Mouse (Mus musculus) liver, embryonic 12.5 days (tissue): ENCODE results near the gene Ppp1r14b. TPM values are rescaled to one million over a fixed set of nuclear protein-coding genes. Genes with fewer than 3 reads are reported as not detected.

Experiments
- ATAC-seq: fragments of 200-750 bp; cut with Nextera tagmentation; 2 replicates; pipeline ENCODE4 v1.8.0; 2017; ENCODE audit warnings: moderate number of reproducible peaks, mild to moderate bottlenecking, moderate library complexity
- H3K27ac ChIP-seq: fragments of 300-500 bp; sonication (generic); 2 replicates; pipeline ENCODE4 v1.5.1; 2016; ENCODE audit warnings: mild to moderate bottlenecking
- H3K27me3 ChIP-seq: fragments of 300-500 bp; sonication (generic); replicated peaks from 2 replicates; pipeline ENCODE4 v1.6.1; 2016; ENCODE audit warnings: mild to moderate bottlenecking, moderate library complexity
- H3K36me3 ChIP-seq: fragments of 300-500 bp; sonication (generic); 2 replicates; pipeline ENCODE4 v1.6.1; 2016; ENCODE audit warnings: mild to moderate bottlenecking, moderate library complexity
- H3K4me1 ChIP-seq: fragments of 300-500 bp; sonication (generic); 2 replicates; pipeline ENCODE4 v1.6.1; 2016
- H3K4me2 ChIP-seq: fragments of 300-500 bp; sonication (generic); 2 replicates; pipeline ENCODE4 v1.6.1; 2016; ENCODE audit warnings: mild to moderate bottlenecking, moderate library complexity
- H3K4me3 ChIP-seq: fragments of 300-500 bp; sonication (generic); 2 replicates; pipeline ENCODE4 v1.5.1; 2016; ENCODE audit warnings: mild to moderate bottlenecking, moderate library complexity
- H3K9ac ChIP-seq: fragments of 300-500 bp; sonication (generic); 2 replicates; pipeline ENCODE4 v1.6.1; 2016; ENCODE audit warnings: mild to moderate bottlenecking, moderate library complexity
- H3K9me3 ChIP-seq: fragments of 300-500 bp; sonication (generic); replicated peaks from 2 replicates; pipeline ENCODE4 v1.6.1; 2016; ENCODE audit warnings: mild to moderate bottlenecking, moderate library complexity
- WGBS: fragments of 180-500 bp; shearing (Covaris S2); methylation state at CpG from one replicate; pipeline ENCODE4 v1.1.7; 2016; ENCODE audit not compliant: insufficient replicate concordance; 5-methylcytosine and 5-hydroxymethylcytosine counted together
- polyA plus RNA-seq: library from polyadenylated mRNA; unstranded; fragments of >200 nt; fragmentation: Nextera tagmentation; extraction: Ambion mirVana; gene quantifications from 2 replicates; pipeline ENCODE4 v1.2.1, GENCODE M21; 2016

The Ppp1r14b gene
- polyA plus RNA-seq, 1 experiment from 2014 or later = 153 TPM

DNA sequence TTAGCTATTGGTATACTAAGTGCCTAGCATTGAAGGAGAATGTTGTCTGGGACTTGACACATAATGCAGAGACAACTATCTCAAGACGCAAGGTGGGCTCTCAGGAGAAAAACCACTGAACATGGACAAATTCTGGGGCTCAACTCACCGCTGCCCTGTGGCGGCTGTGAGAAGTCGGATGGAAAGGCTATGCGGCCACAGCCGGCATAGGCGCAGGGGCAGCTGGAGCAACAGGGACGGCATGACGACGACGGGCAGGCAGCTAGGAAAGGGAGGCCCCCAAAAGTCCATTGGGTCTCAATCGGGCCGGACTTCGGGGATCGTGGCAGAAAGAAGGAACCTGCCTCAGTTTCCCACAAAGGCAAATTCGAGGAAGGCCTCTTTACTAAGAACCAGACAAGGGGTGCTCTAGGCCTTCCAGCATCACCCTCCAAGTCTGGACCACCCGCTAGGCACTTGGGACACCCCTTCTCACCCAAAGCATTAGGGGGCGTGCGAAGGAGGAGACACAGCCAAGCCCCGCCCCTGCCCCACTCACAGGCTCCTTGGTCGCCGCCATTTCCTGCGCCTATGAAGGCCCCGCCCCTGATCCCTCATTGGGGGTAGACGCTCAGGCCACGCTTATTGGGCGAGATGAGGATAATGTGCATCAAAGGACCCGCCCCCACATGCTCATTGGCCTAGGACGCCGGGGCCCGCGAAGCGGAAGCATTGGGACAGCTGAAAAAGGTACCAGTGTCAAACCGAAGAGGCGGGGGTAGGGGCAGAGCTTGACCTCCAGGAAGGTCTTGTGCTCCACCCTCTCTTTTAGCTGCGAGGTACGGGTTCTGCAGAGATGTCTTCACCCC is 17.5 kb downstream of the Ppp1r14b start, which contains the start of gene Dnajc4:
Gene Dnajc4, minus strand, starts transcription at position 562 of the 848 bp plus-strand sequence.
- Histone ChIP-seq H3K4me2 (peak within 1 kb of the TSS; percentile 98), H3K27me3 (no peaks in the 10 kb centered on the region), H3K36me3 (0 out of 2 replicates have a peak, but pooled peaks cover 3% of the 10 kb centered on the region), H3K4me1 (peaks cover 65% of the 10 kb centered on the region), H3K9ac (peak within 1 kb of the TSS; percentile 79), H3K27ac (peak within 1 kb of the TSS; percentile 71), H3K4me3 (peak within 1 kb of the TSS; percentile 74), H3K9me3 (no peaks in the 10 kb centered on the region)
- peak; percentile 93 for ATAC-seq
- WGBS = 3% methylated on average over 37 of the region's 37 CpGs

DNA sequence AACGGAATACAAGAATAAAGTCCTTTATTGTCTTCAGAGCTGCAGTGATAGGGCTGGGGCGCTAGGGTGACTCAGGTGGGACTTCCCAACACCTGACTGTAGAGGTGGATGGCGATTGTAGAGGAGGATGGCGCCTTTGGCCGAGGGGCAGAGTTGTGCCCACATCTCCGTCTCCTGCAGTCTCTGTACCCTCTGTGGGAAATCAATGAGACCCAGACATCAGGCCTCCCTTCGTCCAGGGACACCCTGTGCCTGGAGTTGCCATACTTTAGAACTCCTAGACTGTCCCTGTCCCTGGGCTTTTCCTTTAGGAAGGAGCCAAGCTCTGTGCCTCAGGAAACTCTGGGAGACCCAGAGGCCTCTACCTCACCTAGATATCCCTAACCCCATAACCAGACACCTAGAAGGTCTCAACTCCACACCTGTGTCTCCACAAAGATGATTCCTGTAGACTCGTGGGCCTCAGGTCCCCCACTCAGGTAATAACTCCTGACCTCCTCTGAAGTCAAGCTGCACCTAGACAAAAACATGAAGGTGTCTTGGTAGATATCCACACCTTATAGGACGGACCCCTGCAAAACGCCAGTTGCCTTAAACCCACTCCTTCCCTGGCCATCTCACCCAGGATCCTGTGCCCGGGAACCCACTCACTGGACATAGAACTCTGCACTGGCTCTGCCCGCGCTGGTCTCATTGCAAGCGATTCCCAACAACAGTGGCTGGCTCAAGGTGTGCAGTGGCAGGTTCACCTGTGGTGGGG is 18.4 kb downstream of the Ppp1r14b start:
- Histone ChIP-seq H3K27me3 (no peaks in the 10 kb centered on the region), H3K4me1 (peaks cover 58% of the 10 kb centered on the region), H3K9me3 (no peaks in the 10 kb centered on the region), H3K4me3 (peak overlapping the region; percentile 74), H3K36me3 (peaks cover 8% of the 10 kb centered on the region), H3K4me2 (peak overlapping the region; percentile 98), H3K27ac (peak overlapping the region; percentile 71), H3K9ac (peak overlapping the region; percentile 77)
- WGBS = 61% methylated on average over 14 of the region's 14 CpGs
- no peak for ATAC-seq

DNA sequence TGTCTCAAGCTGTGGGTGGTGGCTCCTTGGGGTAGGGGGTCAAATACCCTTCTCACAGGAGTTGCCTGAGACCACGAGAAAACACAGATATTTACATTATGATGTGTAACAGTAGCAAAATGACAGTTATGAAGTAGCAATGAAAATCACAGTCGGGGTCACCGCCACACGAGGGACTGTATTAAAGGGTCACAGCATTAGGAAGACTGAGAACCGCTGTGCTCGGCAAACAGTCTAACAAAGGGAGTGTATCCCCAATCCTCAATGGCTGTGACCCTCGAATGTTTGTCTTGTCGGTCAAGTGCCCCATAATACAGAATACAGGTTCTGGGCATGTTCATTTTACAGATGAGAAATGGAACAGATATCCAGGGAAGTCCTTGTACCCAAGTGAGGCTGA is 19.2 kb downstream of the Ppp1r14b start:
- no peak overlapping the region for H3K4me3 ChIP-seq
- ATAC-seq = no peak
- H3K36me3 ChIP-seq = peaks cover 16% of the 10 kb centered on the region
- H3K9me3 ChIP-seq = no peaks in the 10 kb centered on the region
- H3K27me3 ChIP-seq = no peaks in the 10 kb centered on the region
- H3K4me2 ChIP-seq = no peak overlapping the region
- peaks cover 57% of the 10 kb centered on the region for H3K4me1 ChIP-seq
- peak overlapping the region; percentile 71; the same call in 1 of the 2 replicates for H3K27ac ChIP-seq
- 86% methylated on average over 8 of the region's 8 CpGs for WGBS
- no peak overlapping the region for H3K9ac ChIP-seq

DNA sequence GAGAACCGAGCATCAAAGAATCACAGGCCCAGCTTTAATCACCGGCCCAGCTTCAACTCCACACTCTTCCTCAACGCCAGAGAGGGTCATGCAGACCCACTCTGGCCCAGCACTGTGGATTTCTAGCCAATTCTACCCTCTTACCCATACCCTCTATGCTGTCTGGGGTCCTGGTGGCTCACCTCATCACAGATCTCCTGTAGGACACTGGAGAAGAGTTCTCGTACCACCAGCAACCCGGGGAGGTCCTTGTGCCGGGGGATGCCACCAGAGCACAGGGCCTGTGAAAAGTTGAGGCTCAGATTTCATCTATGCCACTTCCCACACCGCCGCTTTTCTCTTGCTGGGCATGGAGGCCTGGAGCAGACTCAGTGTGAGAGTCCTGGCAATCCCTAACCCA is 19.7 kb downstream of the Ppp1r14b start:
- 81% methylated on average over 8 of the region's 8 CpGs for WGBS
- H3K27me3 ChIP-seq = no peaks in the 10 kb centered on the region
- H3K4me3 ChIP-seq = no peak overlapping the region
- H3K36me3 ChIP-seq = peaks cover 18% of the 10 kb centered on the region
- 0 out of 2 replicates have a peak overlapping the region, but pooled peaks have one; percentile 75 for H3K27ac ChIP-seq
- no peak for ATAC-seq
- H3K9me3 ChIP-seq = no peaks in the 10 kb centered on the region
- peaks cover 62% of the 10 kb centered on the region for H3K4me1 ChIP-seq
- no peak overlapping the region for H3K9ac ChIP-seq
- peak overlapping the region; percentile 93 for H3K4me2 ChIP-seq

DNA sequence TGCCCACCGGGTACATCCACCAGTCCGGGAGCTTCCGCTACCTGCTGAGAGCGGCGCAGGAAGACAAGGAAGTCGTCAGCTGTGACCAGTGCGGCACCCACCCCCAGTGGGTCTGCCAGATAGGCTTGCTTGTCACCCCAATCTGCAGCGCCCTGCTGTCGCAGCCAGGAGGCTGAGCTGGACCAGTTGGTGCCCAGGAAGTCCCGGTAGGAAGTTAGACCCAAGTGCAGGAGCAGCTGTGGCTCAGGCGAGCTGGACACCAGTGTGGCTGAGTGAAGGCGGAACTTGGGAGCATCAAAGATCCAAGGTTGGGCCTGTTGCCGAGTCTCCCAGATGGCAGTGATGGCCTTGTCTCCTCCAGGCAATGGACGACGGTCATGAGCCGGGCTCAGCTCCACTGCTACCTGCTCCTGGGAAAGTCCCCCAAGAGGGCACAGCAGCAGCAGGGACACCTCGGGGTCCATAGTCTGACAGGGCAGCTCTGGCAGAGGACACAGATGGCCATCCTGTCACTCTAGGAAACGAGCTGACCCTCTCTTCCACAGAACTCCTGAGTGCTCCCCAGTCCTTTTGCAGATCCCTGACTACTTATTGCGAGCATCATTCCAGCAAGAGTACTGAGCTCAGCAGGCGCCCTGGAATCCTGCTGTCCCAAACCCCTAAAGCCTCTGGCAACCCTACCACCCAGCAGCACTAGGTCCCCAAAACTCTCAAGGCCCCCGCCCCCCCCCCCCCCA is 20.7 kb downstream of the Ppp1r14b start:
- H3K4me2 ChIP-seq = peak overlapping the region; percentile 93
- no peaks in the 10 kb centered on the region for H3K27me3 ChIP-seq
- peak overlapping the region; percentile 74 for H3K9ac ChIP-seq
- H3K4me3 ChIP-seq = peak overlapping the region; percentile 66
- ATAC-seq = no peak
- H3K4me1 ChIP-seq = peaks cover 63% of the 10 kb centered on the region
- peaks cover 28% of the 10 kb centered on the region for H3K36me3 ChIP-seq
- WGBS = 37% methylated on average over 21 of the region's 21 CpGs
- no peaks in the 10 kb centered on the region for H3K9me3 ChIP-seq
- peak overlapping the region; percentile 75 for H3K27ac ChIP-seq

DNA sequence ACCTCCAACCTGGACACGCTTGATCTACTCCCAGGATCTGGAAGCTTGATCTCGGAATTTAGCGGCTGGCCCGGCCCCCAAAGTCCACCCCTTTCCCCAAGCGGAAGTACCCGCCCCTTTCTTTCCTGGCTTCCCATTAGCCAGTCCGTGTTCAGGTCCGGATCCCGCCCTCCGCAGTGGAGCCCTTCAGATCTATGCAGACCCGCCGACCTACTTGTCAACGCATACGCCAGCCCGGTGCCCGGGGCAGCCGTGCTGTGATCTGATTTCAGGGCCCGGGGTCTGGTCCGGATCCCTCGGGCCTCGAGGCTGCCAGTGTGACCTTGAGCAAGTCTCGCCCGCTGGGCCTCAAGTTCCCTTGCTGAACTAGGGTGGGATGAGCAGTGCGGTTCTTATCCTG is 21.2 kb downstream of the Ppp1r14b start, which contains the start of the genes Nudt22 and Trpt1:
Gene Nudt22, minus strand, starts transcription at position 112 of the 400 bp plus-strand sequence.
Gene Trpt1, plus strand, starts transcription at position 126 of the 400 bp plus-strand sequence.
- peak; percentile 72 for ATAC-seq

DNA sequence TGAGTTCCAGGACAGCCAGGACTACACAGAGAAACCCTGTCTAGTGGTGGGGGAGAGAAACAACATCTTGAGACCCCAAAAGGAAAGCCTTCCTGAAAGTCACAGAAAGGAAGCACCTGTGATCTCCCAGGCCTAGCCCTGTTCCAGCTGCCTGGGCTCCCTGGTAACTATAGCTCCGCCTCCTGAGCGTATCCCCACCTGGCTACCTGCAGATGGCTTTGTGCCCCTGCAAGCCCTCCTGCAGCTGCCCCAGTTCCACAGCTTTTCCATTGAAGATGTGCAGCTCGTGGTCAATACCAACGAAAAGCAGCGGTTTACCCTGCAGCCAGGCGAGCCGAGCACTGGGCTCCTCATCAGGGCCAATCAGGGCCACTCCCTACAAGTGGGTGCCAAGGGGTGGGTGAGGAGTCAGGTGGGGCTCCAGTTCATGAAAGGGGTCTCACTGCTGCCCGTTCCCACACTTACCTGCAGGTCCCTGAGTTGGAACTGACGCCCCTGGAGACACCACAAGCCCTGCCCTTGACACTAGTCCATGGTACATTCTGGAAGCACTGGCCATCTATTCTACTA is 23.0 kb downstream of the Ppp1r14b start:
- Histone ChIP-seq H3K27me3 (no peaks in the 10 kb centered on the region), H3K9me3 (no peaks in the 10 kb centered on the region), H3K27ac (no peak overlapping the region), H3K4me1 (peaks cover 54% of the 10 kb centered on the region), H3K9ac (no peak overlapping the region), H3K36me3 (peaks cover 52% of the 10 kb centered on the region), H3K4me2 (no peak overlapping the region), H3K4me3 (no peak overlapping the region)
- 75% methylated on average over 9 of the region's 9 CpGs for WGBS
- ATAC-seq = no peak

More for the DNA sequence above, 21.2 kb downstream of the Ppp1r14b start, which contains the start of the genes Nudt22 and Trpt1:
- H3K9me3 ChIP-seq = no peaks in the 10 kb centered on the region
- no peaks in the 10 kb centered on the region for H3K27me3 ChIP-seq
- peak within 1 kb of the TSS; percentile 74 for H3K9ac ChIP-seq
- peak within 1 kb of the TSS; percentile 66 for H3K4me3 ChIP-seq
- WGBS = 1% methylated on average over 24 of the region's 24 CpGs
- H3K27ac ChIP-seq = peak within 1 kb of the TSS; percentile 75
- peak within 1 kb of the TSS; percentile 93 for H3K4me2 ChIP-seq
- H3K36me3 ChIP-seq = peaks cover 34% of the 10 kb centered on the region
- H3K4me1 ChIP-seq = peaks cover 63% of the 10 kb centered on the region

DNA sequence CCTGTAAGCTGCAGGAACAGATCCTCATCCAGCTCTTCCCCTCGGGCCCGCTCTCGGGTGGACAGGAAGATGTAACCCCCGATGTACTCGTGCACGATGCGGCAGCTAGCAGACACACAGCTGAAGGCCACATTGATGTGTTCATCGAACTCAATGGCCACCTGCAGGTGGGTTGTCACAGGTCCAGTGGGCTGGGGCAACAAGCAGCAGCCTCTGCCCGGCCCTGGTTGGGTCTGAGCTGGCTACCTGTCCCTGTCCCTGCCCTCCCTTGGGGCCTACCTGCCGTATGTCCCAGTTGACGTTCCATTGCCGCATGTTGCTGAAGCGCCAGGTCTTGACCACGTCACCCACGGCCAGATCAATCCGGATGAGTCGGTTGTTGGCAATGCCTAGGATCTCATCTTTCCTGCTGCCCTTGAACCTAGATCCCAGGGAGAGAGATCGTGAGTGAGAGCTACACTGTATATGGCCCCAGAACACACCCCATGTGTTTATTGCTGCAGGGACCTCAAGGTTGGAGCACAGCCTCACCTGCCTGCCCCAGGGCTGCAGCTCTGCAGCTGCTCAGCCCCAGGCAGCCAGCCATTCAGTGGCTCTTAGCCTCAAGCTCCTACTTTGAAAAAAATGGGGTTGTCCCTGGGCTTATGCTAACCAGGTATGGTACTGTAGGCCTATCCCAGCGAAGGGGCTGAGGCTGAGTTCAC is 24.7 kb downstream of the Ppp1r14b start:
- H3K4me2 ChIP-seq = no peak overlapping the region
- H3K9me3 ChIP-seq = no peaks in the 10 kb centered on the region
- H3K4me3 ChIP-seq = no peak overlapping the region
- peaks cover 69% of the 10 kb centered on the region for H3K36me3 ChIP-seq
- ATAC-seq = no peak
- WGBS = 84% methylated on average over 19 of the region's 19 CpGs
- H3K27ac ChIP-seq = no peak overlapping the region
- peaks cover 37% of the 10 kb centered on the region for H3K4me1 ChIP-seq
- H3K27me3 ChIP-seq = no peaks in the 10 kb centered on the region
- no peak overlapping the region for H3K9ac ChIP-seq

DNA sequence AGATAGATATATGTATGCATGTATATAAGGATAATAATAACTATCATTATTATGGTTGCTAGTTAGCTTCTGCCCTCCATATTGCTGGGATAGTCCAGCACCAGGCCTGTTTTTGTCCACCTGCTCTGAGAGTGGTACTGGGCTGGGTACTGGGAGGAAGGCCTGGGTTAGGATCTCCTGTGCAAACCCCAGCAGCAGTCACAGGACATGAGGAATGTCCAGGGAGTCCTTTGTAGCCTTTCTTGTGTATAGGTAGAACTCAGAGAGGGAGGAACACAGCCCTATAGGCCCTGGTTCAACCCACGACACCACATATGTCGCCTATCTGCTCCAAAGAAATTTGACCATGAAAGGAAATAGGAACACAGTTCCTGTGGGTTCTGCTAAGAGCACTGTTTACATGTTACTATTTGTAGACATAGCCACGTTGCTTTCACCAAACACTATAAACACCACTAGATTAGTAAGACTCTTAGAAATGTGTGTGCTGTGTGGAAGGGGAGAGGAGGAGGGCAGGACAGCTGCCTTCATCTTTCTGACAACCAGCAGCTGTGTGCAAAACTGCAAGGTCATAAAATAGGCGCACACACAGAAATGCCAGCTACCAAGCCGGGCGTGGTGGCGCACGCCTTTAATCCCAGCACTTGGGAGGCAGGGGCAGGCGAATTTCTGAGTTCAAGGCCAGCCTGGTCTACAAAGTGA is 32.3 kb downstream of the Ppp1r14b start:
- ATAC-seq = no peak
- Histone ChIP-seq H3K9ac (no peak overlapping the region), H3K27ac (peak overlapping the region; percentile 22; the same call in 1 of the 2 replicates), H3K9me3 (no peaks in the 10 kb centered on the region), H3K4me1 (0 out of 2 replicates have a peak, but pooled peaks cover 7% of the 10 kb centered on the region), H3K27me3 (no peaks in the 10 kb centered on the region), H3K36me3 (peaks cover 82% of the 10 kb centered on the region), H3K4me2 (no peak overlapping the region), H3K4me3 (no peak overlapping the region)
- WGBS = 84% methylated on average over 9 of the region's 9 CpGs

DNA sequence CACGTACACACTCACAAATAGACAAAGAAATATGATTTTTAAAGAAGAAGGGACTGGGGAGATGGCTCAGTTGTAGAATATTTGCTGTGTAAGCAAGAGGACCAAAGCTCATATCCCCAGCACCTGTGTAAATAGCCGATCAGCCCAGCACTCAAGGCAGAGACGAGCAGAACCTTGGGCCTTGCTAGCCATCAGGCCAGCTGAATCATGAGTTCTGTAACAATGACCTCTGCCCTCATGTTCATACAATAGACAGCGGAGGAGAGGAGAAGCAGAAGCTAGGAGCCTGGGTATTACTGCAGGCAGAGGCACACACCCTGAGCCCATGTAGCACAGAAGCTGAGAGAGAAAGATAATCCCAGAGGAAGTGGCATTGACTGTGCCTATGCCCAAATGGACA is 37.7 kb downstream of the Ppp1r14b start:
- Histone ChIP-seq H3K4me1 (peaks cover 18% of the 10 kb centered on the region), H3K36me3 (peaks cover 81% of the 10 kb centered on the region), H3K27ac (no peak overlapping the region), H3K27me3 (no peaks in the 10 kb centered on the region), H3K9me3 (no peaks in the 10 kb centered on the region), H3K9ac (no peak overlapping the region; the same call in 1 of the 2 replicates), H3K4me3 (no peak overlapping the region), H3K4me2 (no peak overlapping the region)
- ATAC-seq = no peak
- 83% methylated on average over 4 of the region's 4 CpGs for WGBS
